Mouse (Mus musculus): ENCODE measurements at regions not wholly inside any gene's neighbourhood (a gene's known extent, or its start where the extent isn't known, plus 50 kb on each side); places are given as distances from the start of the nearest gene placed in this dataset.

DNA sequence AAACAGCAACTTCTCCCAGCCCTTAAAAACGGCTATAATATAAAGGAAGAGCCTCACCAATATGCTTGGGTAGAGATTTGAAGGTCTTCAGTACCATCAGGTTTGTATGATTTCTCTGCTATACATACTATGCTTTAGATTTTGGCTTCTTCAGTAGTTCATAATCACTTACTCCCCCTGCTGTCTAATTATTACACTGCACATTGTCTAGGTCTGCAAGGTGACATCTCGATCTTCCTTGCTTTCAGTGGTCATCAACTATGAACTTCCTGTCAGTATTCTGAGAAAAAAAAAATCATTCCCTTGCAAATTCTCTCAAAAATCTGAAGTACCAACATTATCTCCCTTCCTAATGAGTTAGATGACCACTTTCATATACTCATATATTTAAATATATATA lies 225.4 kb upstream of the Galnt5 start:
- DNase-seq = no peak

DNA sequence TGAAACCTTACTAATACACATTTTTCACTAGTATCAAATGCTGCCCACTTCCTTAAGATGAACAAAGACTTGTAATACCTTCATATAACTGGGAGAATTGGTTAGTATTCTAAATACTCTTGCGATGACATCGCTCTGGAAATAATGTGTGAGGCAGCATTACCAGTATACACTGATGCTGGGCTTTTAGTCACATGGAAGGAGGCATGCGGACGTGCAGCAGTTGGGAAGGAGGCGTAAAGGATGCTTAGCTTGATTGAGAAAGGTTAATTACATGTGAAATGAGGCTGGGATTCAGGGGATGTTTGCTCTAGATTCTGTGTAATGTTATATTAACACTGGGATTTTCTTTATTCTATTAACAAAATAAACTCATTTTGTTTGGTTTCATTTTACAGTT lies 221.5 kb upstream of the Galnt5 start:
- no peak for DNase-seq

DNA sequence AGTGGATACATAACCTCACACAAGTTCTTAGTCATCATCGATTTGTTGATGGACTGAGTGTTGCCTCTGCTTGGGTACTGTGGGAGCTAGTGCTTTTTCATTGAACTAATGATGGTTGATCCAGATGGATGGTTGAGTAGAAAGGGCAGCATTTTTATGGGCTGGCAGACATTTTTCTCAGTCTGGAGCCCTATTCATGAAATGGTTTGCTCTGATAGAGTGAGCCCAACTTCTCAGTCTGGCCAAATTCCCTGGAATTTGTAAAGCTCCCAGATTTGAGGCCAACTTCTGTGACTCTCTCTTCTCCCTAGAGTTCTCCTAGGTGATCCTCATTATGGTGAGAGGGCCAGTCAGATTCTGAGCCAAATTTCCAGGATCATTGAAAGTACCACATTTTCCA lies 216.8 kb upstream of the Galnt5 start:
- no peak for DNase-seq

DNA sequence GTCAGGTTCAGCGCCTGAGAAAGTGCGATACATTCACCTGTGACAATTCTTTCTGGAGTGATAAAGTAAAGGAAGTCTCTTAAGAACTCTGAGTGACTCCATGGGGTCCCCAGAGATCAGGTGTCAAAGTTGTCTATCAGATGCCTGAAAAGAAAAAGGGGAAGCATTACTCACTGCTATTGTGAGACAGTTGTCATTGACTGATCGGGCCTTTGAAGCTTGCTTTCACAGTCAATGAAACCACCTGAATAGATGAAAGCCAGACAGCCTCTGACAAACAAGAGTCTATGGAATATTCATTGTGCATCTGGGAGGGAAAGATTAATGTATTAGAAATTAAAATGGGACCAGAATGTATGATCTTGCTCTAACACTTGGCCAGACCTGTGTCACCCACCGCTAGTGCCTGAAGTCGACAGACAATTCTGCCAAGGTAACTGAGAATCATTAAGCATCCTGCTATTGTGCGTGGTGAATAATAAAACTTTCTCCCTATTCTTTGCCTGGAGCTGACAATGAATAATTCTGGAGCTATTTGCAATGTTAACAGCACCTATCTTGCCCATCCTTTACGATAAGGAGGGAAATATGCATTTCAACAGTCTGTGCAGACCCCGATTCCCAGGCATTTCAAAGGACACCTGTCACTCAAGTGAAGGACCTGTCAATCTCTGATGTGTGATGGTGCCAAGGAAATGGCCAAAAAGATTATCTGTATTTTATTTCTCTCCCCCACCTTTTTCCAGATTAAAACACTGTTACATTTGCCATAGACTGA lies 204.0 kb upstream of the Galnt5 start:
- DNase-seq = no peak

DNA sequence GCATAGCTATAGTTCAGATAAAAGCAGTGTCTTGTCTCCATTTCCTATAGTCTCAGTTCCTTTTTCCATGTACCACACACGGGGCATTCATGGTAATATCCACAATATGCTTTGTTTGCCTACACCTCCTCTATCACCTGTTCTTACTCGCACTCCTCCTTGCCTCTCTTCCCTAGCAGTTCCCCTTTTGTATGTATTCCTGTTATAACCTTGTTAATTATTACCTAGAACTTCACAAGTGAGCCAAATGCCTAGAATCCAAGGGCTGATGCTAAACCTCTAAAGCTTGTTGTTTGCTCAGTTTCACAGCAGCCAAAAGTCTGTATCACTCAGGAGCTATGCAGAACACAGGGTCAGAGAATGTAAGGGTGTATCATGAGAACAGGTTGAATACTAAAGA lies 198.4 kb upstream of the Galnt5 start:
- no peak for DNase-seq

DNA sequence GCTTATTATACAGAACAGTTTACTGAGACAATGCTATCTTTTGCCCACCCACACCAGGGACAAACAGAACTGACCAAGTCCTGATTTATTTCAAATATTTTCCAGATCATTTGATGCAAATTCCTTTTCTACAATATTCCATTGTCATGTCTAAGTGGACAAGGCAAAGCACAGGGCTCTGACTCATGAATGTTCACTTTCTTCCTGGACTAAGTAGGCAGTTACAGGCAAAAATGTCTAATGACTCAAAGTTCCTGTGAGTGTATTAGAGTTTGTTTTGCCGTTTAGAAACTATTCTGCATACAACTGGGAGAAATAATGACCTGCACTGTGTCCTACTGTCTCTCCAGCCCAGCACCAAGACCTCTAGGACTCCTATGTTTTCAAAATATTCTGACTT lies 189.8 kb upstream of the Galnt5 start:
- no peak for DNase-seq

DNA sequence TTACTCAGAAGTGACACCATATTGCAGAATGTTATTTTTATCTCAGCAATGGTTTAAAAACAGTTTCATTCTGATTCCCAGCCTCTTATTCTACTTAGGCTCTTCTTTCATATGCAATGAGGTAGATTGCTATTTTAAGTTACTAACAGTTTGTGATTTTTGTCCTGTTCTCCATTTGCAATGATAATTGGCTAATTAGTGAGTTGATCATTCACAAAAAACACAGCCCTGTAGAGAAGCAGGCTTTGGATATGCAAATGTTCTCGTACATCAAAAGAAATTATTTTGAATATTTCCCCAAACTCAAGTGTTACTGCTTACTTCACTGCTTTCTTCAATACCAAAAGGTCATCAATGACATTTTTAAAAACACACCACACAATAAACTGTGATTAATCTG lies 184.7 kb upstream of the Galnt5 start:
- no peak for DNase-seq

DNA sequence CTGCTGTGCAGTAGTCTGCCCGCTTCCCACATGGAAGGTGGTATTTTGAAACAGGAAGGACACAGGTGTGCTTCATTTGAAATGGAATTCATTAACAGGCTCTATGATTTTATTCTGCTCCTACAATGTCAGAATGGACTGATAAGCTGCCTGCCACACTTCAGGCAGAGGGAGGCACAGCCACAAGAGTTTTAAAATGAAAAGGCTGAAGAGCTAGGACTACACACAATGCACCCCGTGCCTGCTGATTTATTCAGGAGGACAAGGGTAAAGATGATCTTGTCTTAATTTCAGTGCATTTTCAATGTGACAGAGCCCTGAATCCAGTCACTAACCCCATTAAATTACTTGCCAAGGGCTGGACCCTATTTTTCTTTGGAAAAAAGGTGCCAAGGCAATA lies 177.3 kb upstream of the Galnt5 start:
- DNase-seq = no peak

DNA sequence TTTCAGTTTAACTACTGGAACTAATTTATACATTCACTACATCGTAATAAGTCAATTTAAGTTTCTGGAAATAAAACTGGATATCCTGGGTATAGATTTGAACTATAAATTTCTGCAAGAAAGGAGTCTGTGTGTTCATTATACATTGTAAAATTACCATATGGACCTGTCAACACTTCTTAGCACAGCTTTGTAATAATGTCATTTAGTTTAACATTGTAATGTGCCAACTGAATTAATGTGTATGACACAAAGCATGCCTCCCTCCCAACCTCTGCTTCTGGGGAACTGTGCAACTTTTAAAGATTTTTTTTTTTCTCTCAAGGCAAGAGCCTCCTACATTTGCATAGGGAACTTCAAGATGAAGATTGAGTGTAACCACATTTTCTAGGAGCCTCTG lies 176.8 kb upstream of the Galnt5 start:
- no peak for DNase-seq

DNA sequence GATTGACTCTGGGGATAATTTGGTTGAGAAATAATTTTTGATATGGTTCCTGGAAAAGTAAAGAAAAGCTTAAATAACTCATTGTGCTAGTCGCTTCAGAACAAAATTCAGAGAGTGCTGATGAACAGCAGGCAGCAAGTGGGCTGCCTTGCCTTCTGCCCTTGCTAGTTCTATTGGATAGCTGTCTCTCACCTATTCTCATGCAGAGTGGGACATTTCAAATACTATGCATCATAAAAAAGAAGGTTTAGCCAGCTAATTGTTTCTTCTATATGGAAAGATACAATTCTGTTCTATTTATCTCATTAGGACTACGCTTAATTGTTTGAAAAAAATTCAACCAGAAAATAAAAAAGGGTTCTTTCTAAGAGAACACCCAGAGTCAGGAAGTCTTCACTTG lies 169.4 kb upstream of the Galnt5 start:
- no peak for DNase-seq

DNA sequence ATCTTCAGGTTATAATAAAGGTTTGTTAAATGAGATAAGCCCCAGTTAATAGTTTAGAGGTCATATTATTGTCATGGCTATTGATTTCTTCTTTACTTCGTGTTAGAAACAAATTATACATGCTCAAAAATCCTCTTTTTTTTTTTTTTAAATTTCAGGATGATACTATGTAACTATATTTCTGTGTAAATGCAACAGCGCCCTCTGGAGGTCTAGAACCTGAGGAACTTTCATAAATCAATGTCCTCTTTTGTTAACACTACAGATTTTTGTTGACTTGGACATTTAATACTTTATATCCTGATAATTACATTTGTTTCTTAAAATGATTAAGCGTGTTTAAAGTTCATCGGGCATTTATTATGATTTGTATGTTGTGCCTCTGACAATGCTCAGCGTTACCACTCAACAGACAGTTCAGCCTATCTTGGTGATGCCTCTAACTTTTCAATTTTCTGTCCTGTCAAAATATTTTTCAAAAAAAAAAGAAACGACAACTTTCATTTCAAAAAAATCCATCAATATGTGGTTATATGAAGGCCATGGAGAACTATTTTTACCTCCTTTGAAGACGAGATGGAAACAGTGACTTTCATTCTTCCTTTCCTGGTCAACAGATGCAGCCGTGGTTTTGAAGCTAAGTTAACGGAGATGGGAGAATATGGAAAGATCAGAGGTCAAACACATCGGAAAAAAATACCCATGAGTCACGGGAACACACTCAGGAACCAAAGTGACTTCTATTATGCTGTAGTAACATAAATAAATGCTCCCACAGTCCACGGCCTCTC lies 164.9 kb upstream of the Galnt5 start:
- peak; percentile 72 for DNase-seq

DNA sequence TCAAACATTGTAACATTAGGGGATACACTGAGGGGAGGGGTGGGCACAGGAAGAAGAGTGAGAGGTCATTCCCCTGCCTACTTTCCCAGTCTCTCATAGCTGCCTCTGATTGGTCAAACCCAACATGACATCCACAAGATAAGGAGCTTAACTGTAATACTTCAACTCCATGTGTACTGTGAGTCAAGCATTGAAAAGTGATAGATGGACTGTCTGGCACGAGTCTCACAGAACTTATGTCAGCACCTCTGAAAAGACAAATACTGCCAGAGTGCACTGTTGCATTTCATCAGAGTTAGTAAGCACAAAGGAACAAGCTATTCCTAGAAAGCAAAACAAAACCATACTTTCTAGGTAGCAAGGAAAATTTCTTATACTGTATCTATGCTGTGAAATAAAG lies 152.5 kb upstream of the Galnt5 start:
- DNase-seq = no peak

DNA sequence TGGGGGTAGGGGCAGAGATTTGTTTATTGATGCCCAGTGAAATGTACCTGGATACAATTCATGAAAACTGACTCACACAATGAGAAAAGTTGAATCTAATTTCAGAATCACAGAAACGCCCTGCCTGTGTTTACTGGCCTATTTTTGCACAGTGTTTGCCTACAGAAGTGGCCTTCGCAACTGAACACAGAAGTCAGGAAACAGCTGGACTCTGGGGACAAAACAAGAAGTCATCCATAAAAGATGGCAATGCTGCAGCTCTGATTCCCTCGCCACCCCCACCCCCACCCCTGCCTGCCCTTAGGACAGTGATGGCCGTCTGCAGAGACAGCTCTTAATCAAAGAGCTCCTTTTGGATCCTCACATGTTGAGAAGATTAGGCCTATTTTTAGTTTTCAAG lies 150.0 kb upstream of the Galnt5 start:
- DNase-seq = no peak

DNA sequence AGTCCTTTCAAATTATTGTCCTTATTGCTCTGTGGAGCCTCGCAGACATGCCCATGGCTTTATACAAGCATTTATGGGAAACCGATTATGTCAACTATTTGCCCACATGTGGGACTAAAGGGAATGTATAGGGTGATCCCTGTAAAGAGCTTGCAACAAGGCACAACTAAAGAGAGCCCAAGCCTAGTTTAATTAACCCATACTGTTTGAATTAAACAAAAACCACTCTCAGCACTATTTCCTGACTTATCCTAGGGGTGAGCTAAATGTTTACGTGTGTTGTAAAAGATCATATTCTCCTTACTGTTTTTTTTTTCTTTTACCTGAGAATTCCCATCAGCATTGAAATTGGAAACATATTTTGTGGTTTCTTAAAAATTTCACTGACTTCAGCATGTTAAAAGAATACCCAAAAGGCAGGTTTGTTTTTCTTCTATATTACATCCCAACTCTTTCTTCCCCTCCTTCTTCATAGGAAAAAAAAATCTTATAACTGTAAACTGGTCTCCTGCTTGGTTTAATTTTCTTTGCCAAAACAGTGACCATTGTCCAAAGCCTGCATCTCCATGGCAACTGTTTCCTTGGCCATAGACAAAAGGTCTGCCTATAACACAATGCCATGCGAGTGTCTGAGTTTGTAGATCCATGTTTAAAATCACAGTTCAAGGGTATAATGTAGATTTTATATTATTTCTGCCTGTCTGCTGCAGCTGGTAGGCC lies 148.2 kb upstream of the Galnt5 start:
- no peak for DNase-seq

DNA sequence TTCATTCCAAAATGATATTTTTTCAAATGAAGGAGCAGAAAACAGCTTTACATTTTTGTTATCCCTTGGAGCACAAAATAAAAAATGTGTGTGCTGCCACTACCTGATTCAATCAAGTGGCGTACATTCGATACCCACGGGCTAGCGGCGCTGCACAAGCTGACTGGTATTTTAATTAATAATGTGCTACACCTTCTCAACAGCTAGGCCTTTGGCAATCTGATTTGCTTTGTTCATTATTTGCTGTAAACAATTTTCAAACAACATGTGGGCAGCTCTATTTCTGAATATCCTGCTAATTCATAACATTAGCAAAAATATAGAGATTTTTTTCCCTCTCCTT lies 147.7 kb upstream of the Galnt5 start:
- no peak for DNase-seq

DNA sequence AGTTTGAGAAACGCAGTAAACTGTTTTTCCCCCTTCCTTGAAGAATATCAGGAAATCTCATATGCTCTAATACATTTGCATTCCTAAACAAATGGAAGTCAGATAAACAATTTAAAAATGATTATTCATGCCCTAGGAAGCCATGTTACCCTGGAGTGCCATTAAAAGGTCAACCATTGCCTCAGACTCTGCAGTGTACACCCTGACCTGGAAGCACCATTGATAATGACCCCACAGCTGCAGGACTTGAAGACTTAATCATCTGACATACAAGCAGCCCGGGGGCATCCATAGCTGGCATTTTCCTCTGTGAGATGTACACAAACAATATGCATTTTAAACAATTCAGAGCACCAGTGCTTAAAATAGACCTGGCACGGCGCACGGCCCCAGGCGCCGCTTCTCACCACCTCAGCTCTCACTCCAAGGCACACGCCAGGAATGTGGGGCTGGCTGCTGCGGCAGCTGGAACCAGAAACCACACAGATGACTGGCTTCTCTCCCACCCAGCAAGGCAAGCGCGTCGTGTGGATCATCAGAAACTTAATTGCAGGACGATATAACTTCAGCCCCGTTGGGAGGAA lies 141.1 kb upstream of the Galnt5 start:
- peak; percentile 71 for DNase-seq

DNA sequence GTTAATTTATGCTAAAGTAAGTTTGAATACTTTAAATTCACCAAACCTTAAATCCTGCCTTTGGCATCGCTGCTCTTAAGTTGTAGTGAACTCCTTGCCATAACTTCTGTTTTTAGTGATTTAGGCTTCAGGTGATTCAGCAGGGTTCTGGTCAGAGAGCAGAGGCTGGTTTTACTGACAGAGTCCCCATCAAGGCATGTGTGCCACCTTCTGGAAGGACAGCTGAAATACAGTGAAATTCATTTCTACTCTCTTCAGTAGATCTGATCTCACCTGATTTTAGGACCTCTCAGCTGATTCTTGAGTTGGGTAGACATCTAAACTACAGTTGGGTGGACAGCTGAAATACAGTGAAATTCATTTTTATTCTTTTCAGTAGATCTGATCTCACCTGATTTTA lies 132.4 kb upstream of the Galnt5 start:
- peak; percentile 10 for DNase-seq

DNA sequence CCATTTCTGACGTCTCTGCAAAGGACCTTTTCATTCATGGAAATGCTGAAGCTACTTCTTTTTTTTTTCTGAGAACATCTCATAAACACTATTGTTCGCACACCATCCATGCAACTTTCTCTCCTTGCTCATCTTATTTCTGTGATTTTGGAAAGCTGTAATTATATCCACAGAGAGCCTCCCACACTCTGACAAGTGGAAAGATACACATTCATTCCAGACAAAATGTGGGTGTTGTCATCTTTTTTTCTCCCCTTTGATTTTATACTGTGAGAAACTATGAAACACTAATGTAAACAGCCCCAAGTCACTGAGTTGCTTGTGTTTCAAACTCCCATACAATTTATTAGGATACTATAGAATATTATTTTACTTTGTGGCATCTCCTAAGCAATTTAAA lies 129.6 kb upstream of the Galnt5 start:
- no peak for DNase-seq

DNA sequence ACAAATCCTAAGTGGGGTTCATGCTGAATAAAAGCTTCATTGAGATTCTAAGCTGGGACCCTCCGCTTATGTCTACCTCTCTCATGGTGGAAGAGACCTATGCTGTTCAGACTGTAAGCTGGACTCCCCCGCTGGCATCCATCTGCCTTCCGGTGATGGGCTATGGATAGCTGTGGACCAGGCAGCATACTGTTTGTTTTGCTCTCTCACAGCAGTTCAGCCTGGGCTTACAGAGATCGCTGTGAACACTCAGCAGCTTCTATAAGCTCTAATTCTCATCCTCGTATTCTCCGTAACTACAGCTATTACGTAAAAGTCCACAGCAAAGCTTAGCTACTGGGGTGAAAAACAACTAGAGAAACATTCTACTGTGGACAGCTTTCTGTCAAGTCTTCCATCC lies 97.5 kb upstream of the Galnt5 start:
- no peak for DNase-seq

DNA sequence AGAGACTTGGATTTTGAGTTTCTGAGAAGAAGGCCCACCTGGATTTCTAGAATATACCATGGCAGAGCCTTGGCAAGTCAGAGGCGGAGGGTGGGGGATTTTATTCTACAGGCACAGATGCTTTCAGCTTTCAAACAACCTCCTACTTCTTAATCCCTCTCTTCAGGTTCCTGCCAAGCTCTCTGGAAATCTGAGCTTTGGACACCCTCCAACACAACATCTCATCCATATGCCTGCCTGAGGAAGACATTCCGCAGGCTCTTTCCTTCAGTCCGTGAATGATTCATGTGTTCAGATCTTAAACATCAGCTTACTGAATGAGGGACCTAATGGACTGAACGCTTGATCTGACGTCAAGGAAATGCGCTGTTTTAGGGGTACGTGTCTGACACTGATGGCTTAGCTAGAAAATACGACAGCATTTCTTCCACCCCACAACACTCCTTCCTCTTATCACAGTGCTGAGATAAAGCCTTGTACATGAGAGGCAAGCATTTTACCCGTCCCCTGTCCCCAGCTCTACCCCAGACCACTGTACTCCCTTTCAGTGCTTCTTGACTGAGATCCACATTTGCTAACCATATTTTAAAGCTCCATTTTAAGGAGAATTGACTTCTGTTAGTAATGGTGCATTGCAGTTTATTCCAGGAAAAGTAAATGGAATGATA lies 97.0 kb upstream of the Galnt5 start:
- DNase-seq = peak; percentile 5

DNA sequence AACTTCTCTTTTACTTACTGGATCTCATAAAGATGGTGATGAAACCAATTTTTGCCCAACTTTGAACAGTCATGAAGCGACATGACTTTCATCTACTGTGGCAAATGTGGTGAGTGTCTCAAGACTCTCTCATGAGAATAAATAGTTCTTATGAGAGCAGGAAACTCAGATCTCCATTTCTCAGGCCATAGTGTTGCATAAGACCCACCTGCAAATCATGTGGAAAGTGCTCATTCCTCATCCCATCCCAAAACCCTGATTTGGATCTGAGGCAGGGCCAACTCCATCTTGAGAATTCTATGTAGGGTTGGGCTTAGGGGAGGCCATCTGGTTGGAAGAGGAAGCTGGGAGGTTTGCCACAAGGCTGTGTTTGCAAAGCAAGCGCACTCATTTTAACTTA lies 92.5 kb upstream of the Galnt5 start:
- no peak for DNase-seq

DNA sequence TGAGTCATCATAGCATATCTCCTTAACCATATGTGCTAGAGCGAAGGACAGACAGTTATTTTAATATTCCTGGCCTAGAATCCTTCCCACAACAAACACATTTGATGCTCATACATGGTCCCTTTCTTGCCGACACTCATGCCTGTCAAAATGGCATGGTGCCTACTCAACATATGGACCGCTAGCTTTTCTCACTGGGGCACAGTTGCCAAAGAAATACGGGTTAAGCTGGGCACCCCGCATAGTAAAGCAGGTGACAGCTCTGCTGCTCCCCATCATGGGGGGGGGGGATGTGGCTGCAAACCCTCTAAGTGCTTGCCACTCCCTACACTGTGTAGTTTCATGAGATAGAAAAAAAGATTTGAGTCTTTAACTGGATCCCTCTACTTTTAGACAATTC lies 90.7 kb upstream of the Galnt5 start:
- no peak for DNase-seq

DNA sequence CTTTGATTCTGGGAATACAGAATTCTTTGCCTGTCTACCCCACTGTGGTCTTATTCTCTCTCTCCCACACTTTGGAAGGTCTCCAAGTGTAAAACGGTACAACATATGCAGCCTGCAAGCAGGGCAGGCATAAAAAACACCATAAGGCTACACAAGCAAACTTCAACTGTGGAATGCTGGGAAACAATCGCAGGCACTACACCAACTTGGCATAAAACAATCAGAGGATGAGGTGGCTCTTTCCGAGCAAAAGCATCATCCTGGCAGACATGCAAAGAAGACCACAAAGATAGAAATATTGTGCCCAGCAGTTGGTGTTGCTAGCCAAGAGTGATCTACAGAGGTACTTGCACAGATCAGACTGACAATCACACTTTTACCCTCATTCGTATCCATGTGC lies 88.0 kb upstream of the Galnt5 start:
- DNase-seq = no peak

Data from heart, postnatal 4 days (tissue).